Mouse (Mus musculus): Measurements from ENCODE around the gene Cacna2d3. TPM values are rescaled to one million over a fixed set of nuclear protein-coding genes. Genes with fewer than 3 reads are reported as not detected.

Cacna2d3 gene
- total and polyA plus RNA-seq, 3 experiments = 0.11 TPM; not detected in 2

GRCm38 (mm10) chr14:29496552-29496951, 225.1 kb downstream of the Cacna2d3 start:
- Histone ChIP-seq H3K9me3 (replicated peaks) (peaks cover 21% of the 10 kb centered on the region), H3K36me3 (replicated peaks) (no peaks in the 10 kb centered on the region), H3K27me3 (ENCODE audit: insufficient read depth, low read length) (no peaks in the 10 kb centered on the region), H3K4me1 (ENCODE audit: insufficient read depth, low read depth, low read length) (no peaks in the 10 kb centered on the region), H3K4me3 (ENCODE audit: low read depth, low read length) (no peak overlapping the region)
- DNase-seq (ENCODE audit: low spot score) (no peak), ATAC-seq (ENCODE audit: extremely low read depth, insufficient number of reproducible peaks, low FRiP score, poor library complexity, severe bottlenecking) (no peak)
- TF ChIP-seq GATA2 (IDR thresholded peaks at IDR 0.05; ENCODE audit: borderline replicate concordance, low read depth, low read length) = no peak
- no peak for TF ChIP-seq POLR2AphosphoS5 (IDR thresholded peaks at IDR 0.05; ENCODE audit: insufficient replicate concordance, low read depth, low read length)
- TF ChIP-seq TAL1 (conservative IDR thresholded peaks at IDR 0.05; ENCODE audit: low read depth, low read length) = no peak
- TF ChIP-seq CTCF (IDR thresholded peaks at IDR 0.05; ENCODE audit: low read depth, low read length) = no peak
- TF ChIP-seq GATA1 (IDR thresholded peaks at IDR 0.05; ENCODE audit: borderline replicate concordance, low read length) = no peak

GRCm38 (mm10) chr14:29491786-29492185, 229.9 kb downstream of the Cacna2d3 start:
- no peak for ATAC-seq (ENCODE audit: extremely low read depth, insufficient number of reproducible peaks, low FRiP score, poor library complexity, severe bottlenecking)
- Histone ChIP-seq H3K36me3 (replicated peaks) (no peaks in the 10 kb centered on the region), H3K27me3 (ENCODE audit: insufficient read depth, low read length) (no peaks in the 10 kb centered on the region), H3K4me1 (ENCODE audit: insufficient read depth, low read depth, low read length) (no peaks in the 10 kb centered on the region), H3K4me3 (ENCODE audit: low read depth, low read length) (no peak overlapping the region), H3K9me3 (replicated peaks) (peaks cover 21% of the 10 kb centered on the region)
- no peak for DNase-seq (ENCODE audit: low spot score)
- no peak for TF ChIP-seq POLR2AphosphoS5 (IDR thresholded peaks at IDR 0.05; ENCODE audit: insufficient replicate concordance, low read depth, low read length)
- no peak for TF ChIP-seq CTCF (IDR thresholded peaks at IDR 0.05; ENCODE audit: low read depth, low read length)
- TF ChIP-seq GATA2 (IDR thresholded peaks at IDR 0.05; ENCODE audit: borderline replicate concordance, low read depth, low read length) = no peak
- TF ChIP-seq GATA1 (IDR thresholded peaks at IDR 0.05; ENCODE audit: borderline replicate concordance, low read length) = no peak
- no peak for TF ChIP-seq TAL1 (conservative IDR thresholded peaks at IDR 0.05; ENCODE audit: low read depth, low read length)

GRCm38 (mm10) chr14:29485416-29485815, 236.2 kb downstream of the Cacna2d3 start:
- H3K4me3 ChIP-seq (ENCODE audit: low read depth, low read length) = no peak overlapping the region
- no peak for DNase-seq (ENCODE audit: low spot score)

GRCm38 (mm10) chr14:29478403-29478983, 243.2 kb downstream of the Cacna2d3 start:
- ATAC-seq (ENCODE audit: extremely low read depth, insufficient number of reproducible peaks, low FRiP score, poor library complexity, severe bottlenecking) (no peak), DNase-seq (ENCODE audit: low spot score) (no peak)
- Histone ChIP-seq H3K9me3 (replicated peaks) (peaks cover 20% of the 10 kb centered on the region), H3K27me3 (ENCODE audit: insufficient read depth, low read length) (no peaks in the 10 kb centered on the region), H3K4me1 (ENCODE audit: insufficient read depth, low read depth, low read length) (no peaks in the 10 kb centered on the region), H3K36me3 (replicated peaks) (no peaks in the 10 kb centered on the region), H3K4me3 (ENCODE audit: low read depth, low read length) (no peak overlapping the region)
- TF ChIP-seq TAL1 (conservative IDR thresholded peaks at IDR 0.05; ENCODE audit: low read depth, low read length) (no peak), GATA2 (IDR thresholded peaks at IDR 0.05; ENCODE audit: borderline replicate concordance, low read depth, low read length) (no peak), POLR2AphosphoS5 (IDR thresholded peaks at IDR 0.05; ENCODE audit: insufficient replicate concordance, low read depth, low read length) (no peak), GATA1 (IDR thresholded peaks at IDR 0.05; ENCODE audit: borderline replicate concordance, low read length) (no peak), CTCF (IDR thresholded peaks at IDR 0.05; ENCODE audit: low read depth, low read length) (no peak)

More at GRCm38 (mm10) chr14:29485416-29485815, 236.2 kb downstream of the Cacna2d3 start:
- Histone ChIP-seq H3K4me1 (ENCODE audit: insufficient read depth, low read depth, low read length) (no peaks in the 10 kb centered on the region), H3K36me3 (replicated peaks) (no peaks in the 10 kb centered on the region), H3K27me3 (ENCODE audit: insufficient read depth, low read length) (no peaks in the 10 kb centered on the region), H3K9me3 (replicated peaks) (peaks cover 16% of the 10 kb centered on the region; the same call in 1 of the 2 replicates)
- ATAC-seq (ENCODE audit: extremely low read depth, insufficient number of reproducible peaks, low FRiP score, poor library complexity, severe bottlenecking) = no peak
- TF ChIP-seq TAL1 (conservative IDR thresholded peaks at IDR 0.05; ENCODE audit: low read depth, low read length) (no peak), POLR2AphosphoS5 (IDR thresholded peaks at IDR 0.05; ENCODE audit: insufficient replicate concordance, low read depth, low read length) (no peak), GATA1 (IDR thresholded peaks at IDR 0.05; ENCODE audit: borderline replicate concordance, low read length) (no peak), GATA2 (IDR thresholded peaks at IDR 0.05; ENCODE audit: borderline replicate concordance, low read depth, low read length) (no peak), CTCF (IDR thresholded peaks at IDR 0.05; ENCODE audit: low read depth, low read length) (no peak)

- Histone ChIP-seq H3K4me3 (ENCODE audit: low read depth, low read length) (no peak overlapping the region), H3K36me3 (replicated peaks) (no peaks in the 10 kb centered on the region), H3K4me1 (ENCODE audit: insufficient read depth, low read depth, low read length) (no peaks in the 10 kb centered on the region), H3K27me3 (ENCODE audit: insufficient read depth, low read length) (no peaks in the 10 kb centered on the region), H3K9me3 (replicated peaks) (peaks cover 7% of the 10 kb centered on the region; the same call in 1 of the 2 replicates)
- TF ChIP-seq TAL1 (conservative IDR thresholded peaks at IDR 0.05; ENCODE audit: low read depth, low read length) (no peak), CTCF (IDR thresholded peaks at IDR 0.05; ENCODE audit: low read depth, low read length) (no peak), POLR2AphosphoS5 (IDR thresholded peaks at IDR 0.05; ENCODE audit: insufficient replicate concordance, low read depth, low read length) (no peak), GATA2 (IDR thresholded peaks at IDR 0.05; ENCODE audit: borderline replicate concordance, low read depth, low read length) (no peak), GATA1 (IDR thresholded peaks at IDR 0.05; ENCODE audit: borderline replicate concordance, low read length) (no peak)
- DNase-seq (ENCODE audit: low spot score) (no peak), ATAC-seq (ENCODE audit: extremely low read depth, insufficient number of reproducible peaks, low FRiP score, poor library complexity, severe bottlenecking) (no peak)
Measured at GRCm38 (mm10) chr14:29464277-29464676, 257.4 kb downstream of the Cacna2d3 start.

GRCm38 (mm10) chr14:29449203-29449602, 272.5 kb downstream of the Cacna2d3 start:
- TF ChIP-seq CTCF (IDR thresholded peaks at IDR 0.05; ENCODE audit: low read depth, low read length) (no peak), GATA2 (IDR thresholded peaks at IDR 0.05; ENCODE audit: borderline replicate concordance, low read depth, low read length) (no peak), TAL1 (conservative IDR thresholded peaks at IDR 0.05; ENCODE audit: low read depth, low read length) (no peak), GATA1 (IDR thresholded peaks at IDR 0.05; ENCODE audit: borderline replicate concordance, low read length) (no peak), POLR2AphosphoS5 (IDR thresholded peaks at IDR 0.05; ENCODE audit: insufficient replicate concordance, low read depth, low read length) (no peak)
- Histone ChIP-seq H3K9me3 (replicated peaks) (peaks cover 26% of the 10 kb centered on the region), H3K36me3 (replicated peaks) (no peaks in the 10 kb centered on the region), H3K27me3 (ENCODE audit: insufficient read depth, low read length) (no peaks in the 10 kb centered on the region), H3K4me3 (ENCODE audit: low read depth, low read length) (no peak overlapping the region), H3K4me1 (ENCODE audit: insufficient read depth, low read depth, low read length) (no peaks in the 10 kb centered on the region)
- ATAC-seq (ENCODE audit: extremely low read depth, insufficient number of reproducible peaks, low FRiP score, poor library complexity, severe bottlenecking) (no peak), DNase-seq (ENCODE audit: low spot score) (no peak)

Data from G1E (cell line).